ENCODE assay signal across 7 mouse cellular contexts in the genomic region with DNA sequence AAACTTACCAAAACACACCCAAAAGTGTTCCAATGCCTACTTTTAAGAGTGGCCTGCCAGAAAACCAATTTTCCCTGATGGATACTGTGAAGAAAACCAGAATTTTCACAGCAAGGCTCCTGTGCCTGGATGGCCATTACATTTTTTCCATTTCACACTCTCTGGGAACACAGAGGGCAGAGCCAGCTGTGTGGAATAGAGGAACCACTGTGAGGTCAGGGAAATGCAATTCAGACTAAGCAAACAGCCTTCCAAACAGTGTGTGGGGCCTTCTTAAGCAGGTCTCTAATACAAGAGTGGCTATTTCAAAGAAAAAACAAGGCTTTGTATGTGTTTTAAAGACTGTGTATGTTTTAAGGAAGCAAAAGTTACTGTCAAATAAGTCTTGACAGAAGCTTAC.
"Had no signal": no experiment of that assay in that cellular context is flagged by ENCODE, and none has a peak within 500 bp of the region (broad histone marks: within the 10 kb centered on the region; RNA-seq: fewer than 3 reads in every experiment).

No protein-coding gene starts in this region.

- DNase-seq: lung, adult 2 months; lung, postnatal 14 days; lung, postnatal 36 days; right cerebral cortex, postnatal 14 days; thymus, adult 18-20 months; thymus, postnatal 14 days; thymus, postnatal 36 days had no signal
